Mouse (Mus musculus) forebrain, postnatal 0 days (tissue): ENCODE results near the gene Klk1b16. TPM values are rescaled to one million over a fixed set of nuclear protein-coding genes. Genes with fewer than 3 reads are reported as not detected.

Source experiments
- polyA plus RNA-seq: library from polyadenylated mRNA; unstranded; fragments of >200 nt; fragmentation: Nextera tagmentation; extraction: Ambion mirVana; gene quantifications from 2 replicates; pipeline ENCODE4 v1.2.1, GENCODE M21; 2015
- total RNA-seq: library from RNA; depleted of rRNA; stranded (reverse); fragments of >200 nt; gene quantifications from 2 replicates; pipeline ENCODE4 v1.2.3, GENCODE M21; 2014; rRNA removed

The Klk1b16 gene
- total and polyA plus RNA-seq, 2 experiments from 2014 or later, result not detected

Other genes starting within 250 kb of the Klk1b16 start
- gene Klk15, start 203.0 kb upstream of the Klk1b16 start, total RNA-seq, result not detected in 2 replicates
- gene Klk15, start 203.0 kb upstream of the Klk1b16 start, polyA plus RNA-seq, result not detected in 2 replicates
- gene Klk1b8, start 186.1 kb upstream of the Klk1b16 start, total RNA-seq, result not detected in 2 replicates
- not detected in 2 replicates for gene Klk1b8, start 186.1 kb upstream of the Klk1b16 start, polyA plus RNA-seq
- not detected in 2 replicates for gene Klk1b1, start 170.0 kb upstream of the Klk1b16 start, total RNA-seq
- not detected in 2 replicates for gene Klk1b1, start 170.0 kb upstream of the Klk1b16 start, polyA plus RNA-seq
- gene Klk1b9, start 160.7 kb upstream of the Klk1b16 start, total RNA-seq, result not detected in 2 replicates
- gene Klk1b9, start 160.7 kb upstream of the Klk1b16 start, polyA plus RNA-seq, result not detected in 2 replicates
- not detected in 2 replicates for gene Klk1b11, start 140.9 kb upstream of the Klk1b16 start, total RNA-seq
- gene Klk1b11, start 140.9 kb upstream of the Klk1b16 start, polyA plus RNA-seq, result not detected in 2 replicates
- gene Klk1b26, start 124.6 kb upstream of the Klk1b16 start, total RNA-seq, result not detected in 2 replicates
- gene Klk1b26, start 124.6 kb upstream of the Klk1b16 start, polyA plus RNA-seq, result not detected in 2 replicates
- not detected in 2 replicates for gene Klk1b27, start 84.5 kb upstream of the Klk1b16 start, total RNA-seq
- not detected in 2 replicates for gene Klk1b27, start 84.5 kb upstream of the Klk1b16 start, polyA plus RNA-seq
- not detected in 2 replicates for gene Klk1b21, start 34.4 kb upstream of the Klk1b16 start, total RNA-seq
- not detected in 2 replicates for gene Klk1b21, start 34.4 kb upstream of the Klk1b16 start, polyA plus RNA-seq
- not detected in 2 replicates for gene Klk1b22, start 24.1 kb upstream of the Klk1b16 start, total RNA-seq
- not detected in 2 replicates for gene Klk1b22, start 24.1 kb upstream of the Klk1b16 start, polyA plus RNA-seq
- not detected in 2 replicates for gene Klk1b24, start 51.5 kb downstream of the Klk1b16 start, total RNA-seq
- not detected in 2 replicates for gene Klk1b24, start 51.5 kb downstream of the Klk1b16 start, polyA plus RNA-seq
- gene Klk1b3, start 61.4 kb downstream of the Klk1b16 start, total RNA-seq, result not detected in 2 replicates
- gene Klk1b3, start 61.4 kb downstream of the Klk1b16 start, polyA plus RNA-seq, result not detected in 2 replicates
- not detected in 2 replicates for gene Klk1b4, start 70.7 kb downstream of the Klk1b16 start, total RNA-seq
- gene Klk1b4, start 70.7 kb downstream of the Klk1b16 start, polyA plus RNA-seq, result not detected in 2 replicates
- not detected in 2 replicates for gene Klk1b5, start 79.2 kb downstream of the Klk1b16 start, total RNA-seq
- not detected in 2 replicates for gene Klk1b5, start 79.2 kb downstream of the Klk1b16 start, polyA plus RNA-seq
- not detected in 2 replicates for gene Klk1, start 88.6 kb downstream of the Klk1b16 start, total RNA-seq
- gene Klk1, start 88.6 kb downstream of the Klk1b16 start, polyA plus RNA-seq, result not detected in 2 replicates
- not detected in 2 replicates for gene Gm36864, start 99.4 kb downstream of the Klk1b16 start, total RNA-seq
- gene Gm36864, start 99.4 kb downstream of the Klk1b16 start, polyA plus RNA-seq, result not detected in 2 replicates
- gene 1700028J19Rik, start 109.9 kb downstream of the Klk1b16 start, total RNA-seq, result 0.23 and 0.29 TPM in 2 replicates
- 1.6 and 2.3 TPM in 2 replicates for gene 1700028J19Rik, start 109.9 kb downstream of the Klk1b16 start, polyA plus RNA-seq
- 250 and 333 TPM in 2 replicates for gene 2410002F23Rik, start 110.0 kb downstream of the Klk1b16 start, total RNA-seq
- gene 2410002F23Rik, start 110.0 kb downstream of the Klk1b16 start, polyA plus RNA-seq, result 312 and 332 TPM in 2 replicates
- not detected in 2 replicates for gene Acp4, start 120.6 kb downstream of the Klk1b16 start, total RNA-seq
- 0.12 TPM in 1 of 2 replicates, not detected in the other for gene Acp4, start 120.6 kb downstream of the Klk1b16 start, polyA plus RNA-seq
- not detected in 2 replicates for gene Gm15517, start 124.7 kb downstream of the Klk1b16 start, total RNA-seq
- gene Gm15517, start 124.7 kb downstream of the Klk1b16 start, polyA plus RNA-seq, result not detected in 2 replicates
- gene Clec11a, start 170.1 kb downstream of the Klk1b16 start, total RNA-seq, result 3.8 and 4.7 TPM in 2 replicates
- 3.7 and 4.3 TPM in 2 replicates for gene Clec11a, start 170.1 kb downstream of the Klk1b16 start, polyA plus RNA-seq
- 31.1 and 34.2 TPM in 2 replicates for gene Shank1, start 173.5 kb downstream of the Klk1b16 start, total RNA-seq
- 15.4 and 29.7 TPM in 2 replicates for gene Shank1, start 173.5 kb downstream of the Klk1b16 start, polyA plus RNA-seq
- 48.2 and 77.2 TPM in 2 replicates for gene Syt3, start 247.3 kb downstream of the Klk1b16 start, total RNA-seq
- gene Syt3, start 247.3 kb downstream of the Klk1b16 start, polyA plus RNA-seq, result 43.9 and 55.0 TPM in 2 replicates
- gene 1700008O03Rik, start 249.1 kb downstream of the Klk1b16 start, total RNA-seq, result 1.3 and 7.3 TPM in 2 replicates
- gene 1700008O03Rik, start 249.1 kb downstream of the Klk1b16 start, polyA plus RNA-seq, result 2.7 and 3.5 TPM in 2 replicates